Mouse (Mus musculus): ENCODE results near the gene Parp11.

- no peak for TF ChIP-seq POLR2A (IDR thresholded peaks at IDR 0.05; ENCODE audit: control insufficient read depth, low read depth, low read length)
- TF ChIP-seq CTCF (IDR thresholded peaks at IDR 0.05; ENCODE audit: control insufficient read depth, insufficient read depth, insufficient replicate concordance, low read depth, low read length): no peak
Observed at GRCm38 (mm10) chr6:127500119-127500518, 53.5 kb downstream of the Parp11 start.
